Mouse (Mus musculus): ENCODE data around the gene Agpat4. TPM values are rescaled to one million over a fixed set of nuclear protein-coding genes. Genes with fewer than 3 reads are reported as not detected.
A peak's percentile ranks its signal among the peaks of the same experiment; 100 is the strongest.

Agpat4 gene
- polyA plus RNA-seq, 1 experiment from 2014 or later: 71.2 TPM

GRCm38 (mm10) chr17:12132904-12133303, 14.4 kb downstream of the Agpat4 start:
- Histone ChIP-seq H3K4me1 (ENCODE audit: control insufficient read depth, insufficient read depth, low read depth, low read length) (no peaks in the 10 kb centered on the region), H3K4me3 (ENCODE audit: low read length) (no peak overlapping the region), H3K9ac (ENCODE audit: low read depth, low read length) (no peak overlapping the region), H3K36me3 (ENCODE audit: control insufficient read depth, insufficient read depth, low read length) (peaks cover 3% of the 10 kb centered on the region; the same call in 1 of the 2 replicates), H3K27me3 (replicated peaks; ENCODE audit: control insufficient read depth, insufficient read depth, low read length) (no peaks in the 10 kb centered on the region), H3K9me3 (ENCODE audit: control insufficient read depth, low read length) (no peaks in the 10 kb centered on the region), H3K27ac (ENCODE audit: low read depth, low read length) (no peak overlapping the region), H3K4me2 (ENCODE audit: low read length) (no peak overlapping the region)
- no peak for ATAC-seq
- WGBS: 96% methylated on average over 3 of the region's 3 CpGs

GRCm38 (mm10) chr17:12133985-12134384, 15.5 kb downstream of the Agpat4 start:
- ATAC-seq: peak; percentile 69
- Histone ChIP-seq H3K4me3 (ENCODE audit: low read length) (no peak overlapping the region), H3K36me3 (ENCODE audit: control insufficient read depth, insufficient read depth, low read length) (peaks cover 3% of the 10 kb centered on the region; the same call in 1 of the 2 replicates), H3K27me3 (replicated peaks; ENCODE audit: control insufficient read depth, insufficient read depth, low read length) (no peaks in the 10 kb centered on the region), H3K9ac (ENCODE audit: low read depth, low read length) (no peak overlapping the region), H3K4me1 (ENCODE audit: control insufficient read depth, insufficient read depth, low read depth, low read length) (no peaks in the 10 kb centered on the region), H3K9me3 (ENCODE audit: control insufficient read depth, low read length) (no peaks in the 10 kb centered on the region), H3K27ac (ENCODE audit: low read depth, low read length) (no peak overlapping the region), H3K4me2 (ENCODE audit: low read length) (no peak overlapping the region)
- WGBS: 80% methylated on average over 8 of the region's 8 CpGs

GRCm38 (mm10) chr17:12134975-12135633, 16.6 kb downstream of the Agpat4 start:
- no peaks in the 10 kb centered on the region for H3K27me3 ChIP-seq (replicated peaks; ENCODE audit: control insufficient read depth, insufficient read depth, low read length)
- 97% methylated on average over 12 of the region's 12 CpGs for WGBS
- H3K9me3 ChIP-seq (ENCODE audit: control insufficient read depth, low read length): no peaks in the 10 kb centered on the region

GRCm38 (mm10) chr17:12138355-12138754, 19.9 kb downstream of the Agpat4 start:
- no peaks in the 10 kb centered on the region for H3K4me1 ChIP-seq (ENCODE audit: control insufficient read depth, insufficient read depth, low read depth, low read length)
- no peak overlapping the region for H3K9ac ChIP-seq (ENCODE audit: low read depth, low read length)
- no peak overlapping the region for H3K27ac ChIP-seq (ENCODE audit: low read depth, low read length)
- no peaks in the 10 kb centered on the region for H3K36me3 ChIP-seq (ENCODE audit: control insufficient read depth, insufficient read depth, low read length)
- H3K4me2 ChIP-seq (ENCODE audit: low read length): no peak overlapping the region
- no peak for ATAC-seq
- WGBS: 94% methylated on average over 6 of the region's 6 CpGs
- H3K4me3 ChIP-seq (ENCODE audit: low read length): no peak overlapping the region
- no peaks in the 10 kb centered on the region for H3K27me3 ChIP-seq (replicated peaks; ENCODE audit: control insufficient read depth, insufficient read depth, low read length)
- no peaks in the 10 kb centered on the region for H3K9me3 ChIP-seq (ENCODE audit: control insufficient read depth, low read length)

More at GRCm38 (mm10) chr17:12134975-12135633, 16.6 kb downstream of the Agpat4 start:
- Histone ChIP-seq H3K4me2 (ENCODE audit: low read length) (no peak overlapping the region), H3K9ac (ENCODE audit: low read depth, low read length) (no peak overlapping the region), H3K27ac (ENCODE audit: low read depth, low read length) (no peak overlapping the region), H3K4me1 (ENCODE audit: control insufficient read depth, insufficient read depth, low read depth, low read length) (no peaks in the 10 kb centered on the region), H3K36me3 (ENCODE audit: control insufficient read depth, insufficient read depth, low read length) (peaks cover 3% of the 10 kb centered on the region; the same call in 1 of the 2 replicates), H3K4me3 (ENCODE audit: low read length) (no peak overlapping the region)
- no peak for ATAC-seq

GRCm38 (mm10) chr17:12143948-12144364, 25.5 kb downstream of the Agpat4 start:
- 0 out of 2 replicates have a peak, but pooled peaks have one; percentile 4 for ATAC-seq
- Histone ChIP-seq H3K4me2 (ENCODE audit: low read length) (no peak overlapping the region), H3K27ac (ENCODE audit: low read depth, low read length) (no peak overlapping the region), H3K27me3 (replicated peaks; ENCODE audit: control insufficient read depth, insufficient read depth, low read length) (no peaks in the 10 kb centered on the region), H3K4me3 (ENCODE audit: low read length) (no peak overlapping the region), H3K4me1 (ENCODE audit: control insufficient read depth, insufficient read depth, low read depth, low read length) (no peaks in the 10 kb centered on the region), H3K9me3 (ENCODE audit: control insufficient read depth, low read length) (no peaks in the 10 kb centered on the region), H3K36me3 (ENCODE audit: control insufficient read depth, insufficient read depth, low read length) (no peaks in the 10 kb centered on the region), H3K9ac (ENCODE audit: low read depth, low read length) (no peak overlapping the region)
- 70% methylated on average over 5 of the region's 5 CpGs for WGBS

- H3K27ac ChIP-seq (ENCODE audit: low read depth, low read length): no peak overlapping the region
- ATAC-seq: no peak
- H3K4me3 ChIP-seq (ENCODE audit: low read length): no peak overlapping the region
- H3K27me3 ChIP-seq (replicated peaks; ENCODE audit: control insufficient read depth, insufficient read depth, low read length): no peaks in the 10 kb centered on the region
- WGBS: 91% methylated on average over 5 of the region's 5 CpGs
- no peak overlapping the region for H3K4me2 ChIP-seq (ENCODE audit: low read length)
- no peaks in the 10 kb centered on the region for H3K9me3 ChIP-seq (ENCODE audit: control insufficient read depth, low read length)
- no peaks in the 10 kb centered on the region for H3K36me3 ChIP-seq (ENCODE audit: control insufficient read depth, insufficient read depth, low read length)
- H3K4me1 ChIP-seq (ENCODE audit: control insufficient read depth, insufficient read depth, low read depth, low read length): no peaks in the 10 kb centered on the region
- H3K9ac ChIP-seq (ENCODE audit: low read depth, low read length): no peak overlapping the region
Measured at GRCm38 (mm10) chr17:12146132-12146681, 27.7 kb downstream of the Agpat4 start.

- ATAC-seq: no peak
- Histone ChIP-seq H3K27ac (ENCODE audit: low read depth, low read length) (no peak overlapping the region), H3K4me3 (ENCODE audit: low read length) (no peak overlapping the region), H3K27me3 (replicated peaks; ENCODE audit: control insufficient read depth, insufficient read depth, low read length) (no peaks in the 10 kb centered on the region), H3K9ac (ENCODE audit: low read depth, low read length) (no peak overlapping the region), H3K4me2 (ENCODE audit: low read length) (no peak overlapping the region), H3K4me1 (ENCODE audit: control insufficient read depth, insufficient read depth, low read depth, low read length) (no peaks in the 10 kb centered on the region), H3K9me3 (ENCODE audit: control insufficient read depth, low read length) (no peaks in the 10 kb centered on the region), H3K36me3 (ENCODE audit: control insufficient read depth, insufficient read depth, low read length) (0 out of 2 replicates have a peak, but pooled peaks cover 3% of the 10 kb centered on the region)
- 93% methylated on average over 4 of the region's 4 CpGs for WGBS
Measured at GRCm38 (mm10) chr17:12147830-12148229, 29.3 kb downstream of the Agpat4 start.

GRCm38 (mm10) chr17:12149232-12149861, 30.8 kb downstream of the Agpat4 start:
- H3K27me3 ChIP-seq (replicated peaks; ENCODE audit: control insufficient read depth, insufficient read depth, low read length): no peaks in the 10 kb centered on the region
- no peak for ATAC-seq
- peaks cover 9% of the 10 kb centered on the region for H3K36me3 ChIP-seq (ENCODE audit: control insufficient read depth, insufficient read depth, low read length)
- no peak overlapping the region for H3K9ac ChIP-seq (ENCODE audit: low read depth, low read length)
- H3K4me1 ChIP-seq (ENCODE audit: control insufficient read depth, insufficient read depth, low read depth, low read length): no peaks in the 10 kb centered on the region
- WGBS: 88% methylated on average over 6 of the region's 6 CpGs
- H3K9me3 ChIP-seq (ENCODE audit: control insufficient read depth, low read length): no peaks in the 10 kb centered on the region
- H3K27ac ChIP-seq (ENCODE audit: low read depth, low read length): no peak overlapping the region
- no peak overlapping the region for H3K4me2 ChIP-seq (ENCODE audit: low read length)
- no peak overlapping the region for H3K4me3 ChIP-seq (ENCODE audit: low read length)

- H3K9ac ChIP-seq (ENCODE audit: low read depth, low read length): no peak overlapping the region
- no peaks in the 10 kb centered on the region for H3K4me1 ChIP-seq (ENCODE audit: control insufficient read depth, insufficient read depth, low read depth, low read length)
- H3K4me3 ChIP-seq (ENCODE audit: low read length): no peak overlapping the region
- H3K27ac ChIP-seq (ENCODE audit: low read depth, low read length): no peak overlapping the region
- H3K4me2 ChIP-seq (ENCODE audit: low read length): no peak overlapping the region
- no peak for ATAC-seq
- H3K27me3 ChIP-seq (replicated peaks; ENCODE audit: control insufficient read depth, insufficient read depth, low read length): no peaks in the 10 kb centered on the region
- WGBS: 99% methylated on average over 2 of the region's 2 CpGs
- H3K36me3 ChIP-seq (ENCODE audit: control insufficient read depth, insufficient read depth, low read length): peaks cover 9% of the 10 kb centered on the region
- H3K9me3 ChIP-seq (ENCODE audit: control insufficient read depth, low read length): no peaks in the 10 kb centered on the region
Measured at GRCm38 (mm10) chr17:12150970-12151369, 32.5 kb downstream of the Agpat4 start.

Data from hindbrain, embryonic 16.5 days (tissue).